Mouse (Mus musculus) ES-E14 (cell line): ENCODE measurements around the gene Pxmp4. TPM values are rescaled to one million over a fixed set of nuclear protein-coding genes. Genes with fewer than 3 reads are reported as not detected.

Experiments used
- DNase-seq: peaks from one replicate; pipeline ENCODE4 v3.0.0-alpha.2; 2013; ENCODE audit warnings: low read depth, low spot score
- H3K27ac ChIP-seq: 2 replicates; pipeline ENCODE4 v1.5.1; 2012; ENCODE audit warnings: low read depth, mild to moderate bottlenecking, low read length, moderate library complexity, mixed read lengths; ENCODE audit not compliant: poor library complexity, insufficient read depth, severe bottlenecking
- H3K36me3 ChIP-seq: 2 replicates; pipeline ENCODE4 v1.6.1; 2012; ENCODE audit warnings: mild to moderate bottlenecking, low read length, moderate library complexity, mixed read lengths; ENCODE audit not compliant: control insufficient read depth, poor library complexity, insufficient read depth, severe bottlenecking
- H3K4me1 ChIP-seq, 2 experiments: fragments of 150-350 bp in 1 of 2; sonication (generic) in 1 of 2; 2 replicates each; pipeline ENCODE4 v1.6.1; 2012; ENCODE audit warnings: low read length in 2 of 2, mild to moderate bottlenecking in 1 of 2, mixed read lengths in 1 of 2; ENCODE audit not compliant: control insufficient read depth in 2 of 2, insufficient read depth in 2 of 2, poor library complexity in 1 of 2
- H3K4me3 ChIP-seq, 2 experiments: fragments of 150-350 bp in 1 of 2; sonication (generic) in 1 of 2; 2 replicates each; pipeline ENCODE4 v1.5.1; 2012; ENCODE audit warnings: low read length in 2 of 2, low read depth in 1 of 2, mild to moderate bottlenecking in 1 of 2, mixed read lengths in 1 of 2; ENCODE audit not compliant: insufficient read depth in 1 of 2, poor library complexity in 1 of 2, severe bottlenecking in 1 of 2
- H3K9ac ChIP-seq: 2 replicates; pipeline ENCODE4 v1.6.1; 2012; ENCODE audit warnings: low read depth, mild to moderate bottlenecking, low read length, mixed read lengths; ENCODE audit not compliant: poor library complexity, insufficient read depth, severe bottlenecking
- H3K9me3 ChIP-seq: fragments of 150-350 bp; sonication (generic); 2 replicates; pipeline ENCODE4 v1.6.1; 2012; ENCODE audit warnings: low read depth, mild to moderate bottlenecking, low read length; ENCODE audit not compliant: control insufficient read depth, insufficient read depth
- CHD2 ChIP-seq: IDR thresholded peaks from 2 replicates; pipeline ENCODE4 v1.6.1; 2014; ENCODE audit warnings: mild to moderate bottlenecking, low read depth, low read length, inconsistent platforms
- HCFC1 ChIP-seq: IDR thresholded peaks from 2 replicates; pipeline ENCODE4 v1.6.1; 2012; ENCODE audit warnings: low read length, inconsistent platforms, borderline replicate concordance; ENCODE audit not compliant: insufficient read depth
- MAFK ChIP-seq: IDR thresholded peaks from 2 replicates; pipeline ENCODE4 v1.6.1; 2014; ENCODE audit warnings: mild to moderate bottlenecking, low read depth, low read length, inconsistent platforms; ENCODE audit not compliant: insufficient read depth
- ZC3H11A ChIP-seq: IDR thresholded peaks from 2 replicates; pipeline ENCODE4 v1.6.1; 2012; ENCODE audit warnings: low read depth, mild to moderate bottlenecking, inconsistent platforms, low read length, borderline replicate concordance
- ZNF384 ChIP-seq: IDR thresholded peaks from 2 replicates; pipeline ENCODE4 v1.6.1; 2012; ENCODE audit warnings: low read depth, low read length, inconsistent platforms
- in situ Hi-C, 2 experiments: fragments of 600-800 bp; cut with MboI; formaldehyde crosslinking; loops; one replicate each; pipeline ENCODE4 v1.15.1; 2025; ENCODE audit warnings: low sequenced_read_pairs in 2 of 2, inconsistent platforms in 1 of 2; ENCODE audit not compliant: unreplicated experiment in 2 of 2
- total RNA-seq: library from RNA; depleted of rRNA; stranded (reverse); fragments of 300-350 nt; gene quantifications from 2 replicates; pipeline ENCODE4 v1.2.3, GENCODE M21; 2012

The Pxmp4 gene
- total RNA-seq, 1 experiment, result 8.6 TPM

DNA sequence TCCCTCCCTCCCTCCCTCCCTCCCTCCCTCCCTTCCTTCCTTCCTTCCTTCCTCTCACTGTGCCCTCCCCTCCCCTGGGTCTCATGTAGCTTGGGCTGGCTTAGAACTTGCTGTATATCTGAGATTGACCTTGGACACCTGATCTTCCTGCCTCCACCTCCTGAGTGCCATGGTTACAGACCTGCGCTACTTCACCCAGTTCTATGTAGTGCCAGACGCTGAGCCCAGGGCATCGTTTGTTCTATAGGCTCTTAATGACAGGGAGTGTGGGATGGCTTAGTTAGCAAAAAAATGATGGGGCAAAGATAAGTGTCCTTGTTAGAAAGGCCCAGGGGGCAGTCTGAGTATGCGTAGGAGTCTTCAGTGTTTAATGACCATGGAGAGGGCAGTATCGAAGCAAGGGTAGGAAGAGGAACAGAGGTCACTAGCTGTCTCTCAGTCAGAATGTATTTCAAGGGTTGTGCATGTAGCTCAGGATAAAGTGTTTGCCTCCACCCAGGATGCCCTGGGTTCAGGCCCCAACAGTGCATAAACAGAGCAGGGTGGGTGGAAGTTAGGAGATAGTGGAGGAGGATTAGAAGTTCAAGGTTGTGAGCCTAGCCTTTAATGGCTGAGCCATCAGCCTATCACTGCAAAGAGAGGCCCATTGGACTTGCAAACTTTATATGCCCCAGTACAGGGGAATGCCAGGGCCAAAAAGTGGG, 29.7 kb upstream of the Pxmp4 start:
- peaks cover 6% of the 10 kb centered on the region; the same call in 1 of the 2 replicates for H3K36me3 ChIP-seq
- in situ Hi-C loops, result no loop called here

GRCm38 (mm10) chr2:154632203-154632780, 28.8 kb upstream of the Pxmp4 start:
- in situ Hi-C loops, result no loop called here
- Histone ChIP-seq H3K4me3 (no peak overlapping the region), H3K9me3 (no peaks in the 10 kb centered on the region), H3K9ac (no peak overlapping the region), H3K36me3 (peaks cover 2% of the 10 kb centered on the region; the same call in 1 of the 2 replicates), H3K4me1 (no peaks in the 10 kb centered on the region; a peak in 1 of 4 replicates), H3K27ac (no peak overlapping the region)
- no peak for DNase-seq
- no peak for TF ChIP-seq ZNF384
- TF ChIP-seq HCFC1, result no peak
- TF ChIP-seq MAFK, result no peak
- no peak for TF ChIP-seq ZC3H11A
- no peak for TF ChIP-seq CHD2

More for the DNA sequence above, 29.7 kb upstream of the Pxmp4 start:
- Histone ChIP-seq H3K4me3 (no peak overlapping the region), H3K9me3 (no peaks in the 10 kb centered on the region), H3K9ac (no peak overlapping the region), H3K4me1 (no peaks in the 10 kb centered on the region; a peak in 1 of 4 replicates), H3K27ac (no peak overlapping the region)
- TF ChIP-seq CHD2 (no peak), MAFK (no peak), HCFC1 (no peak)
- no peak for DNase-seq

DNA sequence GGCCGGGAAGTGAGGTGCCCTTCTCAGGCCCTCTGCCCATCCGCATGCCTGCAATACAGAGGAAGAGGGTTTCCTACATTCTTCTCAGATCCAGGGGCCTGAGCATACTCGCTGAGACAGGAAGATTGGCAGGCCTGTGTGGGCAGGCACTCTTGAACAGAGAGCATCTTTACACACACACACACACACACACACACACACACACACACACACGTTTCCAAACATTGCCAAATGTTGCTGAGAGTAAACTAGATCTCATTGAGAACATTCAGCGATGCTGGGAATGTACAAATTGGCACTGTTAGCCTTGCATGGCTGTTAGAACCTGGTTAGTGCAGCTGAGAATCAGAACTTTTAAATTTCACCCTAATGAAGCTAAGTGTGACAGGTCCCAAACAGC, 27.0 kb upstream of the Pxmp4 start:
- H3K27ac ChIP-seq, result no peak overlapping the region
- no peak overlapping the region for H3K9ac ChIP-seq
- in situ Hi-C loops, result no loop called here
- no peak overlapping the region for H3K4me3 ChIP-seq
- H3K36me3 ChIP-seq, result peaks cover 2% of the 10 kb centered on the region; the same call in 1 of the 2 replicates
- TF ChIP-seq HCFC1 (no peak), MAFK (no peak), CHD2 (no peak), ZC3H11A (no peak), ZNF384 (no peak)
- no peaks in the 10 kb centered on the region for H3K9me3 ChIP-seq
- no peaks in the 10 kb centered on the region; a peak in 1 of 4 replicates for H3K4me1 ChIP-seq
- DNase-seq, result no peak

GRCm38 (mm10) chr2:154624137-154624536, 20.6 kb upstream of the Pxmp4 start:
- Histone ChIP-seq H3K4me3 (no peak overlapping the region), H3K9ac (no peak overlapping the region), H3K36me3 (no peaks in the 10 kb centered on the region; the same call in 1 of the 2 replicates), H3K27ac (no peak overlapping the region), H3K9me3 (no peaks in the 10 kb centered on the region), H3K4me1 (no peaks in the 10 kb centered on the region)
- TF ChIP-seq ZC3H11A (no peak), HCFC1 (no peak), ZNF384 (no peak)
- in situ Hi-C loops, result no loop called here
- no peak for DNase-seq
